Mouse (Mus musculus): Measurements from ENCODE around the gene Hexim1. TPM values are rescaled to one million over a fixed set of nuclear protein-coding genes. Genes with fewer than 3 reads are reported as not detected.

Hexim1 gene
- polyA plus RNA-seq, 1 experiment from 2014 or later = 4.6 TPM

- no peak overlapping the region for H3K27ac ChIP-seq (ENCODE audit: low read depth, low read length)
- H3K4me2 ChIP-seq (ENCODE audit: low read depth, low read length, severe bottlenecking) = no peak overlapping the region
- no peak overlapping the region for H3K9ac ChIP-seq (ENCODE audit: low read length)
- peaks cover 6% of the 10 kb centered on the region; the same call in 1 of the 2 replicates for H3K4me1 ChIP-seq (replicated peaks; ENCODE audit: control insufficient read depth, insufficient read depth, low read length)
- ATAC-seq (replicated peaks; ENCODE audit: low FRiP score) (no peak), DNase-seq (ENCODE audit: low spot score) (no peak)
- H3K36me3 ChIP-seq (ENCODE audit: control insufficient read depth, insufficient read depth, low read length) = no peaks in the 10 kb centered on the region
- WGBS = 84% methylated on average over 4 of the region's 4 CpGs
- H3K4me3 ChIP-seq (ENCODE audit: low read depth, low read length) = no peak overlapping the region
- H3K27me3 ChIP-seq (ENCODE audit: control insufficient read depth, insufficient read depth, low read length) = no peaks in the 10 kb centered on the region
- H3K9me3 ChIP-seq (ENCODE audit: control insufficient read depth, low read length) = no peaks in the 10 kb centered on the region
These were observed 30.4 kb downstream of the Hexim1 start for GRCm38 (mm10) chr11:103146386-103146785.

DNA sequence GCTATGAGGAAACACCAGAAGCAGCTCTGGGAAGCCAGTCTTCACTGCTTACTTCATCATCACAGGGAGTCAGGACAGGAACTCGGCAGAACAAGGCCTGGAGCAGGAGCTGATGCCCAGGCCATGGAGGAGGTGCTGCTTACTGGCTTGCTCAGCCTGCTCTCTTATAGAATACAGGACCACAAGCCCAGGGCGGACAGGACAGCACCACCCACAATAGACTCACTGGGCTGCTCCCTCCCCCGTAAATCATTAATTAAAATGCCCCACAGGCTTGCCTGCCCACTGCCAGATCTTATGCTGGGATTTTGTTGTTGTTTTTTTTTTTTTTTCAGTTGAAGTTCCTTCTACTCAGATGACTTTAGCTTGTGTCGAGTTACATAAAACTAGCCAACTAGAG, 31.7 kb downstream of the Hexim1 start:
- Histone ChIP-seq H3K4me2 (ENCODE audit: low read depth, low read length, severe bottlenecking) (no peak overlapping the region), H3K9me3 (ENCODE audit: control insufficient read depth, low read length) (no peaks in the 10 kb centered on the region), H3K4me3 (ENCODE audit: low read depth, low read length) (no peak overlapping the region), H3K27me3 (ENCODE audit: control insufficient read depth, insufficient read depth, low read length) (no peaks in the 10 kb centered on the region), H3K4me1 (replicated peaks; ENCODE audit: control insufficient read depth, insufficient read depth, low read length) (peaks cover 2% of the 10 kb centered on the region; the same call in 1 of the 2 replicates), H3K27ac (ENCODE audit: low read depth, low read length) (no peak overlapping the region), H3K36me3 (ENCODE audit: control insufficient read depth, insufficient read depth, low read length) (no peaks in the 10 kb centered on the region), H3K9ac (ENCODE audit: low read length) (no peak overlapping the region)
- WGBS = 66% methylated on average over 4 of the region's 4 CpGs
- ATAC-seq (replicated peaks; ENCODE audit: low FRiP score) = no peak
- no peak for DNase-seq (ENCODE audit: low spot score)

GRCm38 (mm10) chr11:103149771-103150170, 33.7 kb downstream of the Hexim1 start:
- Histone ChIP-seq H3K4me3 (ENCODE audit: low read depth, low read length) (no peak overlapping the region), H3K4me1 (replicated peaks; ENCODE audit: control insufficient read depth, insufficient read depth, low read length) (0 out of 2 replicates have a peak, but pooled peaks cover 2% of the 10 kb centered on the region), H3K9me3 (ENCODE audit: control insufficient read depth, low read length) (no peaks in the 10 kb centered on the region), H3K9ac (ENCODE audit: low read length) (no peak overlapping the region), H3K27ac (ENCODE audit: low read depth, low read length) (no peak overlapping the region), H3K36me3 (ENCODE audit: control insufficient read depth, insufficient read depth, low read length) (no peaks in the 10 kb centered on the region), H3K4me2 (ENCODE audit: low read depth, low read length, severe bottlenecking) (no peak overlapping the region), H3K27me3 (ENCODE audit: control insufficient read depth, insufficient read depth, low read length) (no peaks in the 10 kb centered on the region)
- 89% methylated on average over 4 of the region's 4 CpGs for WGBS
- ATAC-seq (replicated peaks; ENCODE audit: low FRiP score) (no peak), DNase-seq (ENCODE audit: low spot score) (peak; percentile 36)

- 2% methylated on average over 25 of the region's 25 CpGs for WGBS
- Histone ChIP-seq H3K27ac (ENCODE audit: low read depth, low read length) (no peak overlapping the region), H3K9ac (ENCODE audit: low read length) (no peak overlapping the region), H3K36me3 (ENCODE audit: control insufficient read depth, insufficient read depth, low read length) (no peaks in the 10 kb centered on the region), H3K4me3 (ENCODE audit: low read depth, low read length) (peak overlapping the region; percentile 6; the same call in 1 of the 2 replicates), H3K4me2 (ENCODE audit: low read depth, low read length, severe bottlenecking) (peak overlapping the region; percentile 27), H3K9me3 (ENCODE audit: control insufficient read depth, low read length) (no peaks in the 10 kb centered on the region), H3K4me1 (replicated peaks; ENCODE audit: control insufficient read depth, insufficient read depth, low read length) (no peaks in the 10 kb centered on the region), H3K27me3 (ENCODE audit: control insufficient read depth, insufficient read depth, low read length) (no peaks in the 10 kb centered on the region)
- DNase-seq (ENCODE audit: low spot score) = peak; percentile 98
- peak; percentile 91 for ATAC-seq (replicated peaks; ENCODE audit: low FRiP score)
These were observed 42.8 kb downstream of the Hexim1 start for GRCm38 (mm10) chr11:103158621-103159478.

GRCm38 (mm10) chr11:103160738-103161137, 44.7 kb downstream of the Hexim1 start:
- Histone ChIP-seq H3K27me3 (ENCODE audit: control insufficient read depth, insufficient read depth, low read length) (no peaks in the 10 kb centered on the region), H3K4me2 (ENCODE audit: low read depth, low read length, severe bottlenecking) (no peak overlapping the region), H3K4me3 (ENCODE audit: low read depth, low read length) (no peak overlapping the region), H3K4me1 (replicated peaks; ENCODE audit: control insufficient read depth, insufficient read depth, low read length) (no peaks in the 10 kb centered on the region), H3K9ac (ENCODE audit: low read length) (no peak overlapping the region), H3K36me3 (ENCODE audit: control insufficient read depth, insufficient read depth, low read length) (no peaks in the 10 kb centered on the region), H3K27ac (ENCODE audit: low read depth, low read length) (no peak overlapping the region), H3K9me3 (ENCODE audit: control insufficient read depth, low read length) (no peaks in the 10 kb centered on the region)
- ATAC-seq (replicated peaks; ENCODE audit: low FRiP score) = no peak
- DNase-seq (ENCODE audit: low spot score) = no peak
- 93% methylated on average over 11 of the region's 11 CpGs for WGBS

- WGBS = 79% methylated on average over 7 of the region's 7 CpGs
- Histone ChIP-seq H3K9ac (ENCODE audit: low read length) (no peak overlapping the region), H3K27ac (ENCODE audit: low read depth, low read length) (no peak overlapping the region), H3K4me2 (ENCODE audit: low read depth, low read length, severe bottlenecking) (no peak overlapping the region), H3K4me3 (ENCODE audit: low read depth, low read length) (no peak overlapping the region), H3K9me3 (ENCODE audit: control insufficient read depth, low read length) (no peaks in the 10 kb centered on the region), H3K36me3 (ENCODE audit: control insufficient read depth, insufficient read depth, low read length) (no peaks in the 10 kb centered on the region), H3K27me3 (ENCODE audit: control insufficient read depth, insufficient read depth, low read length) (no peaks in the 10 kb centered on the region), H3K4me1 (replicated peaks; ENCODE audit: control insufficient read depth, insufficient read depth, low read length) (no peaks in the 10 kb centered on the region)
- ATAC-seq (replicated peaks; ENCODE audit: low FRiP score) (no peak), DNase-seq (ENCODE audit: low spot score) (peak; percentile 49)
These were observed 45.4 kb downstream of the Hexim1 start for GRCm38 (mm10) chr11:103161449-103161848.

DNA sequence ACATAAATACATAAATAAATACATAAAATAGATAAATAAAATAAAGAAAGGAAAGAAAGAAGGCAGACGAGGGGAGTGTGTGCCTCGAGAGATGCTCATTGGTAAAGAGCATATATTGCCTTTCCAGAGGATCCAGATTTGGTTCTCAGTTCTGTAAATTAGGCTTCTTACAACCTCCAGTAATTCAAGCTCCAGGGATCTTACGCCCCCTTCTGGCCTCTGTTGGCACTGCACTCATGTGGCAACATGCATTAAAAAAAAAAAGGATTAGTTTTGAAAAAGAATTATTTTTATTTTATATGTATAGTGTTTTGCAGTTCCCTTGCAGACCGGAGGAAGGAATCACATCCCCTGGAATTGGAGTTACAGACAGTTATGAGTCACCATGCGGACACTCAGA, 46.1 kb downstream of the Hexim1 start:
- H3K27me3 ChIP-seq (ENCODE audit: control insufficient read depth, insufficient read depth, low read length) = no peaks in the 10 kb centered on the region
- no peak overlapping the region for H3K4me3 ChIP-seq (ENCODE audit: low read depth, low read length)
- H3K4me1 ChIP-seq (replicated peaks; ENCODE audit: control insufficient read depth, insufficient read depth, low read length) = no peaks in the 10 kb centered on the region
- WGBS = 89% methylated on average over 5 of the region's 5 CpGs
- ATAC-seq (replicated peaks; ENCODE audit: low FRiP score) (no peak), DNase-seq (ENCODE audit: low spot score) (peak; percentile 49)
- no peaks in the 10 kb centered on the region for H3K36me3 ChIP-seq (ENCODE audit: control insufficient read depth, insufficient read depth, low read length)
- H3K27ac ChIP-seq (ENCODE audit: low read depth, low read length) = no peak overlapping the region
- no peak overlapping the region for H3K9ac ChIP-seq (ENCODE audit: low read length)
- no peaks in the 10 kb centered on the region for H3K9me3 ChIP-seq (ENCODE audit: control insufficient read depth, low read length)
- no peak overlapping the region for H3K4me2 ChIP-seq (ENCODE audit: low read depth, low read length, severe bottlenecking)

DNA sequence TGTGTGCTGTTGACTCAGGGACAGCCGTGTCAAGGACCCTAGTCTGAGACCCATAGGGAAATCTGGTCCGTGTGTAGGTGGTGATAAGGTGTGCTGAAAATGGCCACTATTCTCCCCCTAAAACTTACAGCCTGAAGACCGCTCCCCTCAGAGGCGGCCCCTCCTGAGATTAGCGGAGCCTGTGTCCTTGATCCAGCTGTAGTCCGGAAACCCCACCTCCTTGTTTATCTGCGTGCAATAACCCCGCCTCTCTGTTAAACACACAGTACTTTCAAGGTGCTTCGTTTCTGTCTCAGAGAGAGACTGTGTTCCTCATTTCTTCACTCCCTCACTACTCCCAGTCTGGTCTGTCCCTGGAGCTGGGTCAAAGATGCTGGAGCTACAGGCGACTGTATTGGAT, 48.4 kb downstream of the Hexim1 start:
- Histone ChIP-seq H3K36me3 (ENCODE audit: control insufficient read depth, insufficient read depth, low read length) (no peaks in the 10 kb centered on the region), H3K27me3 (ENCODE audit: control insufficient read depth, insufficient read depth, low read length) (peaks cover 4% of the 10 kb centered on the region; the same call in 1 of the 2 replicates), H3K9ac (ENCODE audit: low read length) (no peak overlapping the region), H3K9me3 (ENCODE audit: control insufficient read depth, low read length) (no peaks in the 10 kb centered on the region), H3K4me2 (ENCODE audit: low read depth, low read length, severe bottlenecking) (no peak overlapping the region), H3K4me3 (ENCODE audit: low read depth, low read length) (no peak overlapping the region), H3K4me1 (replicated peaks; ENCODE audit: control insufficient read depth, insufficient read depth, low read length) (no peaks in the 10 kb centered on the region), H3K27ac (ENCODE audit: low read depth, low read length) (no peak overlapping the region)
- ATAC-seq (replicated peaks; ENCODE audit: low FRiP score) (no peak), DNase-seq (ENCODE audit: low spot score) (peak; percentile 33)
- 30% methylated on average over 10 of the region's 10 CpGs for WGBS

Data from forebrain, embryonic 11.5 days (tissue).